Comparison of ENCODE assay signal across 9 mouse cellular contexts in genomic region chr6:36249047-36249446, GRCm38 (mm10).
DNase-seq lines count a peak whose midpoint lies in the region.
"Had no signal": no experiment of that assay in that cellular context is flagged by ENCODE, and none has a peak within 500 bp of the region (broad histone marks: within the 10 kb centered on the region; RNA-seq: fewer than 3 reads in every experiment).

No protein-coding gene starts in this region.

- DNase-seq in cerebellum, adult 9-10 months = peak; percentile 15
- DNase-seq in cerebellum, adult 11 months = no peak
- DNase-seq in kidney, postnatal 36 days = peak; percentile 1 to 2
- no peak for DNase-seq in kidney, adult 11 months
- peak; percentile 39 for DNase-seq in Muller cell, postnatal 12 days (ENCODE audit: inconsistent ontology term)
- DNase-seq in layer of hippocampus, adult 9-11 months = peak; percentile 6
- no peak for DNase-seq in gastrocnemius, postnatal 4 days (ENCODE audit: low spot score in 2 of 2)
- no peak for DNase-seq in testis, postnatal 10 days (ENCODE audit: low spot score)
- DNase-seq: gastrocnemius, postnatal 36 days had no signal

Comparison
In these comparisons a context has a peak if more than half of its experiments do, and no peak if none do; other contexts are left out.
1. DNase-seq: peak in cerebellum, adult 9-10 months (single experiment), kidney, postnatal 36 days (2 of 2), Muller cell, postnatal 12 days (single experiment) and layer of hippocampus, adult 9-11 months (single experiment); none in cerebellum, adult 11 months (single experiment), kidney, adult 11 months (single experiment), gastrocnemius, postnatal 4 days (0 of 2) and testis, postnatal 10 days (single experiment).